Mouse (Mus musculus) liver, postnatal 0 days (tissue): ENCODE measurements at regions not wholly inside any gene's neighbourhood (a gene's known extent, or its start where the extent isn't known, plus 50 kb on each side); places are given as distances from the start of the nearest gene placed in this dataset.

Source experiments
- CTCF ChIP-seq: sonication (generic); IDR thresholded peaks from 2 replicates; pipeline ENCODE4 v1.5.1; 2016; ENCODE audit warnings: antibody characterized with exemption, low read depth
- EP300 ChIP-seq: IDR thresholded peaks from 2 replicates; pipeline ENCODE4 v1.6.1; 2016; ENCODE audit warnings: antibody characterized with exemption, low read depth, mild to moderate bottlenecking

GRCm38 (mm10) chrX:93006681-93007080, 279.6 kb upstream of the Arx start:
- TF ChIP-seq EP300 (no peak), CTCF (no peak)
